Mouse (Mus musculus) right cerebral cortex, postnatal 10 days (tissue): ENCODE measurements around the gene Adgrl4.

Experiments used
- DNase-seq, 2 experiments: peaks; one replicate each; pipeline ENCODE4 v3.0.0; 2021; ENCODE audit warnings: low spot score in 2 of 2

Adgrl4 gene

DNA sequence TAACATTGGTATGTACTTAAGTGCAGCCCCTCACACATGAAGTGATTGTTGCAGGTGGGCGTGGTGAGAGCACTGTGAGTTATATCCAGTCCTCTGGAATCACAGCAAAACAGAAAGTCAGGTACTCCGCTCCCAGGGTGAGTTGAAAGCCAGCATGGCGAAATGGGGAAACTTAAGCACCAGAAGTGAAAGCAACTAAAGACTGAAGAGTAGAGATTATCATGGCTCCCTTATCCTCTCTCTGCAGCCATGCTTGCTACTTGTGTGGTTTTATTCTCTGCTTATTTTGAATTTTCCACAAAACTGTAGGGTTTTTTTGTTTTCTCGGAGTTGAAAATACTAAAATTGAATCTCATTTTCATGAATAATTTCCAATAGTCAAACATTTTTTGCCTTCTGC is 51.2 kb downstream of the Adgrl4 start:
- DNase-seq = no peak

DNA sequence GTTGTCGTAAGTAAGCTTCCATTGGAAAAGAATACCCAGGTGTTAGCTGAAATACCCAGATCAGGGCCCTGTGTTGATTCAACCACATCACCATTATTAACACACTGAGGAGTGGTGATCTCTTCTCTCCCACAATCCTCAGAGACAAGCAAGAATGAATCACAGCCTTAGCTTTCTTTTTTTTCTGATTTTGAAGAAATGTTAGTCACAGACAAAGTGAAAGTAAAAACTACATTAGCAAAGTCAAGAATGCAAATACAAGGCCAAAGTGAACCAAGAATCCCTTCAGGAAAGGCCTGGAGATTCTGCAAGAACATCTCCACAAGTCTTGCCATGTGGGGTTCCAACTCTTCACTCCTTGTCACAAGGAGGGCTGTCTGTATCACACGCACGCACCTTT is 67.9 kb downstream of the Adgrl4 start:
- DNase-seq = no peak

DNA sequence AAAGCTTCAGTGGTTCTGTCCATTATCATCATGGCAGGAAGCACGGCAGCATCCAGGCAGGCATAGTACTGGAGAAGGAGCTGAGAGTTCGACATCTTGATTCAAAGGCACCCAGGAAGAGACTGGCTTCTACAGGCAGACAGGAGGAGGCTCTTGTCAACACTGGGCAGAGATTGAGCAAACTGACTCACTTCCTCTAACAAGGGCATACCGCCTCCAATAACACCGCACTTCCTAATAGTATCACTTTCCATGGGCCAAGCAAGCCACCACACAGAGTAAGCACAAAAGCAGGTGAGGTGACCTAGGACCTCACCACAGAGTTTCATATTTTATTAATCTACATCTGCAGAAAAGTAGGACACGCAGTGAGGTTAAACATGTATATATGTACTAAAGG is 73.5 kb downstream of the Adgrl4 start:
- no peak for DNase-seq

DNA sequence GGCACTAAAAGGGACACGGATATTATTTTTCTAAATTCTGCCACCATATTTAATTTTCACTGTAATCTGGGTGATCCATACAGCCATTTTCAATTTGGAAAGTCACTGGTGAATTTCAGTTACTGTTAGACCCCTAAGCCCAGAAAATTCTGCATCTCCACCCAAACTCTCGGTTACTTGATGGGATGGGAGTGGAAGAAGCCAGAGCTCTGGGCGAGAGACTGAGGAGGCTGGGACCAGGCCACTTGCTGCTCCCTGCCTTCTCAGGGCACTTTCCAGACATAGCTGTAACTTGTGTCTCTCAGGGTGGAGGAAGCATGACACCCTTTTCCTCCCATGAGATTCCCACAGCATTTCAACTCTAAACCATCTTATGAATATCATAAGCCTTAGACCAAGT is 109.5 kb downstream of the Adgrl4 start:
- DNase-seq = no peak

DNA sequence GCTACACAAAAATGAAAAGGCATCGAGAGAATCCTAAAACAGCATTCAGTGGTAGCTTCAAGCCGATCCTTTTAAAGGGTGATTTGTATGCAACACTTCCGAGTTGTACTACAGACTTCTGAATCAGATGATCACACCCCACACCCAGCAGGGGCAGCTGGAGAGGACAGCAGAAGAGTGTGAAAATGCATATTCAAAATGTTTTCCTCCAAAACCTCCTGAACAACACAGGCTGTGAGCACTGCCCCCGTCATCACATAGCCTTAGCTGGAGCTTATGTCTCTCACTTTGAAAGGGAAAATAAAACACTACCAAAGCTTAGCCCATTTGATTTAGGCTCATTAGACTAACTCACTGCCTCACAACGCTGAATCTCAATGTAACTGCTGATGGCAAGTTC is 113.3 kb downstream of the Adgrl4 start:
- peak in 1 of 2 experiments; percentile 33 for DNase-seq

DNA sequence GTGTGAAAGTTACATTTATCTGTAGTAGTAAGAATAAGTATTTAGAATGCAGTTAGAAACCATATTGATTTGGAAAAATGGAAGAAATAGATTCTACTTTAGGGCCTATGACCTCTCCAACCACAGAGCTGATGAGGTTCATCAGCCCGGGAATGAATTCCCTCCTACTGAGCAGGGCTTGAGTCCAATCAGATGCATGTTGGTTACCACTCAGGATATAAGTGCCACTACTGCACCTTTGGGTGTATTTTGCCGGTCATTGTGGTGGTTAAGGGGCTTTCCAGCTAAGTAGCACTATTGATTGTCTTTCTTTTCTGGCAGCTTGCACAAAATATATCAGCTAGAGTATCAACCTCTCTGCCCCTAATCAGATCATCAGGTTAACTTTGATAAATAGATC is 118.9 kb downstream of the Adgrl4 start:
- no peak for DNase-seq

DNA sequence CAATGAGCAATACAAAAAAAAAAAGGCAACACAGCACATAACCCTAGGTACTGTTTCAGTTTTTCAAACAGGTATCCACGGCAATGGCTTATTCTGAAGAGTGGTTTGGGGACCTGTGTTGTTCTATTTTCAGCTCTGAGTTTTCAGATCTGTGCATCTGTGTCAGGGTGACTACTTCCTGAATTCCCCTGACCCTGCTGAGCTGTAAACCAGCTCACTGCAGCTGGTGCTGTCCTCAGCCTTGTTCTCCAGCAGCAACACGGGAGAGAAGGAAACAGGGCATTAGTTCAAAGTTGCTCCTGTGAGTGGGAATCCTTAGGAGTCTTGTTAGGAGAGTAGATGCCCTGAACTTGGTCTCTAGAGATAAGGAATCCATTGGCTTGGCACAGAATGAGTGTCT is 119.4 kb downstream of the Adgrl4 start:
- DNase-seq = no peak

DNA sequence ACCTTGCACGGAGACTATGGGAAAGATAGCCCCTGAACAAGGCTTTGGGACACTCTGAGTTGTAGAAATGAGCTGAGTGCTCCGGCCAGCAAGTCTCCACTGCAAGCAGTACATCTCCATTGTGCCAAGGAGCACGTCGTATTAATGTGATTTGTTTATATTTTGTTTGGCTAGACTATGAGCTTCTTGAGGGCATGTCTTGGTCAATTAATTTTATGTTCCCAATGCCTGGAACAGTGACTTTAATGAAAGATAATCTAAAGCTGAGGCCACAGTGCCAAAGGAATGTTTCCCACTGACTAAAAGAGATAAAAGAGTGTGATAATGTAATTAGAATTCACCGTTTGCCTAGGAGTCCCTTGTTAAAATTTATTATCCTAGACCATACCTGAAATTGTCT is 119.9 kb downstream of the Adgrl4 start:
- no peak for DNase-seq

DNA sequence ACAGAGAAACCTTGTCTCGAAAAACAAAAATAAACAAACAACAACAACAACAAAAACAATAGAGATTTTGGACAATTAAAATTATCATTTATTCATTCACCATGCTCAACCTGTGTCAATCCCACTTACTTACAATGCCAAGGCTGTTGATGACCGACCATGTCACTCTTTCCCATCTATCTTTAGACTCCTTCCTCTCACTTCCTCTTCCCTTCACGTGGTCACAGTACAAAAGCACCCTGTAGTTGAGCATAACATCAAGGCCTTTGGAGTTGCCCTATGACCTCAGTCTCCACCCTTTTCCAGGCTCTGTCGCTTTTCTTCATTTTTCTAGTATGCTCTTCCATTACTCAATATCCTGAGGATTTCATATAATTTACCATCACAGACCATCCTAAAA is 120.7 kb downstream of the Adgrl4 start:
- no peak for DNase-seq

DNA sequence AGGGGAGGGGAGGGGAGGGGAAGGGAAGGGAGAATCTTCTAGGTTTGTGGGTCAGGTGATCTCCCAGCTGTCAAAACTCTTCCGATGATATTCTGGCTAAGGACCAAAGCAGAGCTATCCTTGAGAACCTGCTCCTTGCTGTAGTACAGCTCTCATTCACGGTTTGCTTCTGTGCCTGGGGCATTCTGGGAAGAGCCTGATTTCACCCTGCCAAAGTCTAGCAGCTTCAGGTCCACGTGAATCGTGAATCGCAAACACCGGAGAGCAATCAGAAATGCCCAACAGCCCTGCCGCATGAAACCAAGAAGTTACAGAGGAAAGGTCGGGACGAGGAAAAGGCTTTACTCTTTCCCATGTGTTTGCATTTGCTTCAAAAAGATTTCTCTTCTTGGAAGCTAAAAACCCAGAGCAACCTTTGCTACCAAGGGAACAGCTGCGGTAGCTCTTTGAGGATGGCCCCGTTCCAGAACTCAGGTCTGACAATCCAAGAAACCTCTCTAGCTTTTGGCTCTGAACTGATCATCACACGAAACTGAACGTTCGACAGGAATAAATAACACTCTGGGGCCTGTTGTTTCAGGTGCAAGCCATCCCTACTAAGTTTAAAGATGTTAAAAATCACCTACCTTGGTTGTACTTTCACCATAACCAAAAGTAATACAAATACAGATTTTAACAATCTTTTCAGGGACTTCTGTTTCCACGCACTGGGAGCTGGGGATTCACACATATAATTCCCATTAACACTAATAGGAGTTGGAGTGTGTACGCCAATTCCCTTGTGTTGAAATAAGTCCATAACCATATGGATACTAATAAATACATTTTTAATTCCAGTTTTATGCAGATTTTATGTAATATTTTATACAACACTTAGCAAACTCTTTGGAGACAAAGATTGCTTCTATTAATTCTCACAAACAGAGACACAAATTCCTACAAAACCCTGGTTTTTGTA is 128.3 kb downstream of the Adgrl4 start:
- peak; percentile 29 to 39 for DNase-seq

DNA sequence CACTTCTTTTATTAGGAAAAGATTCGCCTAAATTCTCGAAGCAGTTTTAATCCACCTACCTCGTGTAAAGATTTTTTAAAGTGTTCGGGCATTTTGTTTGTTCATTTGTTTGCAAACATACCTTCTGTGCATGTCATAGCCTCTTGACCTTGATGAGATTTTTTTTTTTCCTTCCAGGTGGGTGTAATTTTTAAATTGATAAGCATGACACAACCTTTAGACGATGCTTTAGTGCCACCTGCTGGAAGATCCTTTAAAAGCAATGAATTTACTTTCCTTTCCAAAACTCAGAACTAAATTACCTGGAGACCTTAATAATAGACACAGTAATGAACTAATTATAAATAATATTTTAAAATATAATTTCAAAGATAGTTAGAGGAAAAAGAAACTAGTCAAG is 128.9 kb downstream of the Adgrl4 start:
- DNase-seq = no peak

DNA sequence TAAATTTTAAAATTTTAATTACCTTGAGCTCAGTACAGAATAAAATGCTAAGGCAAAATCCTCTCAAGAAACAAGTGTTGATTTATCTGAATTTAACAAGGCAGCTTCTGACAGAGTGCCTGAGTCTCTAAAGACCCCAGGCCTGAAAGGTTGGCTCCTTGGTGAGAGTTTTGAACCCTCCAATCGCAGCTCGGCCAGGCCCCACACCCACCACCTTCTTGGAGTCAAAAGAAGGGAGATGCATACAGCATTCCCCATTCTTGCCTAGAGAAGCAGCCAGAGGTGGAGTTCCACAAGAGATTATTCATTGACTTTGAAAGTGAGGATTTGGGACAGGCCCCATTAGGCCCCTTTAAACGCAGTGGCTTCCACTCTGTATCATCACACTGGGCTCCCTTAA is 129.9 kb downstream of the Adgrl4 start:
- peak in 1 of 2 experiments; percentile 22 for DNase-seq

DNA sequence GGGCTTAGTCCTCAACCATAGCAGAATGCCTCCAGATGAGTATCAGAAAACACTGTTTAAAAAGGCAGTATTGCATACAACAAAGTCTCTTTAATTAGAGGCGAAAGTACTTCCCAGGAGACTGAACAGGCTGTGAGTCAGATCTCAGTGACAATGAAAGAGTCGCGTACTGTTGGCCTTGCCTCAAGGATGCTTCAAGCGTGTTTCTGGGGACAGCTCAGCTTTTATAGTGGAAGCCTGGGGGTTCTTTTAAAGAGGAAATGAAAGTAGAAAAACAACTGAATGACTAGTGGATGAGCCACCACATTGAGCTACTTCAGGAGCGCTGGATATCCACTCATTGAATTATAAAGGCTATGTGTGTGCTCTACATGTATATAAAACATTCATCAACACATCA is 134.4 kb downstream of the Adgrl4 start:
- no peak for DNase-seq

DNA sequence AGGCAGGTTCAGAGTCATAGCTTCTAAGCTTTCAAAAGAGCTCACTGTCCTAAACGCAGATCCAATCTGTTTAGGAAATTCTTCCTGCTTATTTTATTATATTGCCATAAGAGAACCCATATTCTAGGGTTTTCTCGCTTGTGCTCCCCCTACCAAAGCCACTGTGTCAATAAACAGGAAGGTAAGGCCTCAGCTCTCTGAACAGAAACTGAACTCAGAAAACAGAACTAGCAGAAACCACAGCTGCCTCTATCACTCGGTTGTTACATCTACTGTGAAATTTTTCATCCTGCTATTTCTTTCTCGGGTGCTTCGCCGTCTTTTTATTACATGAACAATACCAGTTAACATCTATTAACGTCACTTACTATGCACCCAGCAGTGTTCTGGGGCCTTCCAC is 137.6 kb downstream of the Adgrl4 start:
- no peak for DNase-seq

DNA sequence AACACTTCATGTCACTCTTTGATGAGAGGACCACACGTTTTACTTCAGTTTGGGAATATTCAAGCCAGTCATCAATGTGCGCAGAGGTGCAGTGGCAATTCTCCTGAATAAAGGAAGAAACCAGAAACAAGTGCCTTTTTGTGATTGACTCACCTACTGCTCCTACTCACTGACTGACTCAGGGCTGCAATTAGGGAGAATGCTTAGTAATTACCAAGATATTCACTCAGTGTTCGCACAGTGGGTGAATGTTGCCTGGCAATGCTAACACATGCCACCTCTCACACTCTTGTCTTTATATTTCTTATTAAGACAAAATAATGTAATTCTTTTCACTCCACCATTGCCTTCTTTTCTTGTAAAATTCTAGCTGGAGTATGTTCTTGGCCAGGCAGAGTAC is 138.5 kb downstream of the Adgrl4 start:
- peak in 1 of 2 experiments; percentile 30 for DNase-seq

DNA sequence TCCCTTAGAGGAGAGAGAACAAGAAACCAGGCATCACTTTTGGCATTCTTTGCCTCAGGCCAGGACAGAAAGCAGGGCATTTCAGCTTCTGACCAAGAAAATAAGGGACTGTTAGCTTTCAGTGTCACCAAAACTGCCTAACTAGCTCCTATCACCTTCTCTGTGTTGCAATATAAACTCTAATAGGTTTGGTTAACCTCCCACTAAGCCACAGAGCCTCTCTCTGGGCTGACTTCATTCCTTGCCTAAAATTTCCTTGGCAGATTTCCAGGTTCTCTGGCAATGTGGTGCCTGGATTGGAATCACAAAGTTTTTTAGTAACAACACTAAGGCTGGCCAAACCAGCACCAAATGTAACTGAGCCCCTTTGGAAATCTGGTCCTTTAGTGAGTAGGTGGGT is 154.2 kb downstream of the Adgrl4 start:
- DNase-seq = no peak
